Mouse (Mus musculus): ENCODE results near the gene Pth1r. TPM values are rescaled to one million over a fixed set of nuclear protein-coding genes. Genes with fewer than 3 reads are reported as not detected.

Pth1r gene
- polyA plus RNA-seq, 1 experiment from 2014 or later = 7.0 TPM

- Histone ChIP-seq H3K27ac (replicated peaks) (0 out of 2 replicates have a peak overlapping the region, but pooled peaks have one; percentile 8), H3K4me1 (peaks cover 13% of the 10 kb centered on the region), H3K4me2 (replicated peaks) (no peak overlapping the region), H3K27me3 (no peaks in the 10 kb centered on the region), H3K9ac (replicated peaks) (no peak overlapping the region), H3K4me3 (no peak overlapping the region), H3K9me3 (no peaks in the 10 kb centered on the region), H3K36me3 (no peaks in the 10 kb centered on the region)
- ATAC-seq (replicated peaks) = 0 out of 2 replicates have a peak, but pooled peaks have one; percentile 29
- WGBS = 49% methylated on average over 10 of the region's 10 CpGs
These were observed 73.7 kb downstream of the Pth1r start for GRCm38 (mm10) chr9:110673107-110673752.

GRCm38 (mm10) chr9:110672462-110673106, 74.4 kb downstream of the Pth1r start:
- no peak overlapping the region for H3K4me3 ChIP-seq
- H3K4me2 ChIP-seq (replicated peaks) = no peak overlapping the region
- H3K27ac ChIP-seq (replicated peaks) = no peak overlapping the region
- no peaks in the 10 kb centered on the region for H3K27me3 ChIP-seq
- H3K9ac ChIP-seq (replicated peaks) = no peak overlapping the region
- ATAC-seq (replicated peaks) = peak; percentile 38; the same call in 1 of the 2 replicates
- no peaks in the 10 kb centered on the region for H3K36me3 ChIP-seq
- no peaks in the 10 kb centered on the region for H3K9me3 ChIP-seq
- peaks cover 13% of the 10 kb centered on the region for H3K4me1 ChIP-seq
- WGBS = 61% methylated on average over 7 of the region's 7 CpGs

Other genes with a start within 250 kb of the Pth1r start
- gene Setd2, start 214.5 kb downstream of the Pth1r start, polyA plus RNA-seq (2015; fragmentation: Nextera tagmentation; extraction: Ambion mirVana) = 36.2 and 36.7 TPM in 2 replicates
- 29.1 and 32.8 TPM in 2 replicates for gene Nradd, start 122.7 kb downstream of the Pth1r start, polyA plus RNA-seq (2015; fragmentation: Nextera tagmentation; extraction: Ambion mirVana)
- gene Nbeal2, start 93.0 kb downstream of the Pth1r start, polyA plus RNA-seq (2015; fragmentation: Nextera tagmentation; extraction: Ambion mirVana) = 2.1 and 2.4 TPM in 2 replicates
- 120 and 130 TPM in 2 replicates for gene Ccdc12, start 90.6 kb downstream of the Pth1r start, polyA plus RNA-seq (2015; fragmentation: Nextera tagmentation; extraction: Ambion mirVana)
- 0.45 and 1.3 TPM in 2 replicates for gene Myl3, start 5.3 kb downstream of the Pth1r start, polyA plus RNA-seq (2015; fragmentation: Nextera tagmentation; extraction: Ambion mirVana)
- not detected in 2 replicates for gene Prss42, start 51.0 kb upstream of the Pth1r start, polyA plus RNA-seq (2015; fragmentation: Nextera tagmentation; extraction: Ambion mirVana)
- not detected in 2 replicates for gene Prss44, start 66.8 kb upstream of the Pth1r start, polyA plus RNA-seq (2015; fragmentation: Nextera tagmentation; extraction: Ambion mirVana)
- gene Prss43, start 79.5 kb upstream of the Pth1r start, polyA plus RNA-seq (2015; fragmentation: Nextera tagmentation; extraction: Ambion mirVana) = not detected in 2 replicates
- gene Prss45, start 87.4 kb upstream of the Pth1r start, polyA plus RNA-seq (2015; fragmentation: Nextera tagmentation; extraction: Ambion mirVana) = 0.20 TPM in 1 of 2 replicates, not detected in the other
- gene Prss46, start 97.4 kb upstream of the Pth1r start, polyA plus RNA-seq (2015; fragmentation: Nextera tagmentation; extraction: Ambion mirVana) = not detected in 2 replicates
- gene Prss50, start 110.8 kb upstream of the Pth1r start, polyA plus RNA-seq (2015; fragmentation: Nextera tagmentation; extraction: Ambion mirVana) = 0.15 and 0.20 TPM in 2 replicates
- 0.60 and 0.74 TPM in 2 replicates for gene Als2cl, start 132.7 kb upstream of the Pth1r start, polyA plus RNA-seq (2015; fragmentation: Nextera tagmentation; extraction: Ambion mirVana)
- 0.92 and 1.2 TPM in 2 replicates for gene Tmie, start 133.0 kb upstream of the Pth1r start, polyA plus RNA-seq (2015; fragmentation: Nextera tagmentation; extraction: Ambion mirVana)
- not detected in 2 replicates for gene Fam240a, start 169.7 kb upstream of the Pth1r start, polyA plus RNA-seq (2015; fragmentation: Nextera tagmentation; extraction: Ambion mirVana)
- gene Tdgf1, start 199.0 kb upstream of the Pth1r start, polyA plus RNA-seq (2015; fragmentation: Nextera tagmentation; extraction: Ambion mirVana) = not detected in 2 replicates
- gene Lrrc2, start 204.4 kb upstream of the Pth1r start, polyA plus RNA-seq (2015; fragmentation: Nextera tagmentation; extraction: Ambion mirVana) = 0.13 and 0.36 TPM in 2 replicates
- gene Rtp3, start 243.4 kb upstream of the Pth1r start, polyA plus RNA-seq (2015; fragmentation: Nextera tagmentation; extraction: Ambion mirVana) = not detected in 2 replicates

Measured in forebrain, embryonic 15.5 days (tissue).